Mouse (Mus musculus): ENCODE measurements around the gene Lce1i. TPM values are rescaled to one million over a fixed set of nuclear protein-coding genes. Genes with fewer than 3 reads are reported as not detected.

Gene Lce1i
- polyA plus RNA-seq, 1 experiment from 2014 or later, result not detected

DNA sequence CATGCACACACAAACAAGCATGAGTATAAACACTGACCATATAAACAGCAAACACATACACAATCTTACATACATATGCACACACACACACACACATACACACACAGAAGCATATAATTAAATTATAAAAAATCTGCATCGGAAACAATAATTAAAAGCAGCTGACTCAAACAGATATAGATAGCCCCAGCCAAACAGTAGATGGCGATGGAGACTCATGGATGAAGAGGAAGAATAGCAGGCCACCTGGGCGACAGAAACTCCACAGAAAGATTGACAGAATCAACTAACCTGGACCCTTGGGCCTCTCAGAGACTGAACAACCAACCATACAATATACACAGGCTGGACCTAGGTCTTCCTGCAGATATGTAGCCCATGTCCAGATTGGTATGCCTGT, 25.5 kb downstream of the Lce1i start:
- Histone ChIP-seq H3K4me1 (ENCODE audit: control insufficient read depth, insufficient read depth, low read length) (no peaks in the 10 kb centered on the region), H3K9ac (ENCODE audit: low read length) (no peak overlapping the region), H3K4me2 (ENCODE audit: low read depth, low read length) (no peak overlapping the region), H3K27me3 (ENCODE audit: control insufficient read depth, insufficient read depth, low read length) (no peaks in the 10 kb centered on the region), H3K36me3 (ENCODE audit: control insufficient read depth, insufficient read depth) (no peaks in the 10 kb centered on the region), H3K9me3 (replicated peaks; ENCODE audit: control insufficient read depth, low read length) (no peaks in the 10 kb centered on the region), H3K4me3 (ENCODE audit: low read length) (no peak overlapping the region), H3K27ac (ENCODE audit: low read length) (no peak overlapping the region)
- no peak for ATAC-seq (replicated peaks; ENCODE audit: extremely low read depth, insufficient read depth, low FRiP score)
- WGBS, result 34% methylated on average over 3 of the region's 3 CpGs

DNA sequence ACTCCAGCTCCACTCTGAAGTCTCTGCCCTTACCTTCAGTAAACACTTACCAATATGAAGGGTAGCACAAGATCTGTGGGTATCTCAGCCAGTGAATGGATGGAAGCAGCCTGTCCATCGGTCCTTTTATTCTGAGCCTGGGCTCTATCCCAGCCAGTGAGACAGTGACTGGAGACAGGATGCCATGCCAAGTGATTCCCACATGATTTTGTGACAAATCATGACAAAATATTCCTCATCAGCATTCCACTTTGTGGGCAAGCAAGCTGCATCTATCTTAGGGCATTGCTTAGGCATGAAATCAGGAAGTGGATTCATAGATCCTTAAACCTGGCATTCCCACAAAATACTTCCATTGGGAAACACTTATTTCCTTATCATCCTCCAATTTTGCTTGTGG, 26.5 kb downstream of the Lce1i start, which contains the start of gene Lce1g:
Lce1g (minus strand) TSS at position 101 of the 400 bp plus-strand sequence.
- no peaks in the 10 kb centered on the region for H3K4me1 ChIP-seq (ENCODE audit: control insufficient read depth, insufficient read depth, low read length)
- H3K27ac ChIP-seq (ENCODE audit: low read length), result no peak within 1 kb of the TSS
- no peak within 1 kb of the TSS for H3K9ac ChIP-seq (ENCODE audit: low read length)
- H3K4me2 ChIP-seq (ENCODE audit: low read depth, low read length), result no peak within 1 kb of the TSS
- no peak within 1 kb of the TSS for H3K4me3 ChIP-seq (ENCODE audit: low read length)
- ATAC-seq (replicated peaks; ENCODE audit: extremely low read depth, insufficient read depth, low FRiP score), result no peak
- no peaks in the 10 kb centered on the region for H3K9me3 ChIP-seq (replicated peaks; ENCODE audit: control insufficient read depth, low read length)
- H3K27me3 ChIP-seq (ENCODE audit: control insufficient read depth, insufficient read depth, low read length), result no peaks in the 10 kb centered on the region
- no peaks in the 10 kb centered on the region for H3K36me3 ChIP-seq (ENCODE audit: control insufficient read depth, insufficient read depth)
- 71% methylated on average over 1 of the region's 1 CpGs for WGBS

GRCm38 (mm10) chr3:92738996-92739395, 39.7 kb downstream of the Lce1i start, which contains the start of gene Gm38119:
TSS of gene Gm38119 (minus strand) at chr3:92739096.
- Histone ChIP-seq H3K36me3 (ENCODE audit: control insufficient read depth, insufficient read depth) (no peaks in the 10 kb centered on the region), H3K4me2 (ENCODE audit: low read depth, low read length) (no peak within 1 kb of the TSS), H3K27ac (ENCODE audit: low read length) (no peak within 1 kb of the TSS), H3K4me1 (ENCODE audit: control insufficient read depth, insufficient read depth, low read length) (no peaks in the 10 kb centered on the region), H3K27me3 (ENCODE audit: control insufficient read depth, insufficient read depth, low read length) (no peaks in the 10 kb centered on the region), H3K4me3 (ENCODE audit: low read length) (no peak within 1 kb of the TSS), H3K9me3 (replicated peaks; ENCODE audit: control insufficient read depth, low read length) (no peaks in the 10 kb centered on the region), H3K9ac (ENCODE audit: low read length) (no peak within 1 kb of the TSS)
- 63% methylated on average over 1 of the region's 1 CpGs for WGBS
- ATAC-seq (replicated peaks; ENCODE audit: extremely low read depth, insufficient read depth, low FRiP score), result no peak

Other genes starting within 250 kb of the Lce1i start
- not detected in 2 replicates for gene 2310046K23Rik, start 244.4 kb downstream of the Lce1i start, polyA plus RNA-seq (2015; fragmentation: Nextera tagmentation; extraction: Ambion mirVana)
- gene Ivl, start 205.2 kb downstream of the Lce1i start, polyA plus RNA-seq (2015; fragmentation: Nextera tagmentation; extraction: Ambion mirVana), result 0.14 TPM in 1 of 2 replicates, not detected in the other
- gene Smcp, start 189.9 kb downstream of the Lce1i start, polyA plus RNA-seq (2015; fragmentation: Nextera tagmentation; extraction: Ambion mirVana), result not detected in 2 replicates
- gene 2210017I01Rik, start 171.4 kb downstream of the Lce1i start, polyA plus RNA-seq (2015; fragmentation: Nextera tagmentation; extraction: Ambion mirVana), result not detected in 2 replicates
- not detected in 2 replicates for gene Lce6a, start 157.2 kb downstream of the Lce1i start, polyA plus RNA-seq (2015; fragmentation: Nextera tagmentation; extraction: Ambion mirVana)
- gene Lce1a1, start 130.6 kb downstream of the Lce1i start, polyA plus RNA-seq (2015; fragmentation: Nextera tagmentation; extraction: Ambion mirVana), result not detected in 2 replicates
- not detected in 2 replicates for gene Lce1b, start 122.0 kb downstream of the Lce1i start, polyA plus RNA-seq (2015; fragmentation: Nextera tagmentation; extraction: Ambion mirVana)
- gene Lce1a2, start 108.6 kb downstream of the Lce1i start, polyA plus RNA-seq (2015; fragmentation: Nextera tagmentation; extraction: Ambion mirVana), result not detected in 2 replicates
- not detected in 2 replicates for gene Lce1c, start 99.7 kb downstream of the Lce1i start, polyA plus RNA-seq (2015; fragmentation: Nextera tagmentation; extraction: Ambion mirVana)
- gene Lce1d, start 91.7 kb downstream of the Lce1i start, polyA plus RNA-seq (2015; fragmentation: Nextera tagmentation; extraction: Ambion mirVana), result not detected in 2 replicates
- not detected in 2 replicates for gene Lce1e, start 69.8 kb downstream of the Lce1i start, polyA plus RNA-seq (2015; fragmentation: Nextera tagmentation; extraction: Ambion mirVana)
- gene Lce1f, start 58.5 kb downstream of the Lce1i start, polyA plus RNA-seq (2015; fragmentation: Nextera tagmentation; extraction: Ambion mirVana), result not detected in 2 replicates
- not detected in 2 replicates for gene Gm38119, start 39.8 kb downstream of the Lce1i start, polyA plus RNA-seq (2015; fragmentation: Nextera tagmentation; extraction: Ambion mirVana)
- gene Lce1g, start 26.6 kb downstream of the Lce1i start, polyA plus RNA-seq (2015; fragmentation: Nextera tagmentation; extraction: Ambion mirVana), result 0.16 TPM in 1 of 2 replicates, not detected in the other
- not detected in 2 replicates for gene Lce1h, start 13.8 kb downstream of the Lce1i start, polyA plus RNA-seq (2015; fragmentation: Nextera tagmentation; extraction: Ambion mirVana)
- not detected in 2 replicates for gene Lce1j, start 11.6 kb upstream of the Lce1i start, polyA plus RNA-seq (2015; fragmentation: Nextera tagmentation; extraction: Ambion mirVana)
- gene Lce1k, start 29.0 kb upstream of the Lce1i start, polyA plus RNA-seq (2015; fragmentation: Nextera tagmentation; extraction: Ambion mirVana), result not detected in 2 replicates
- gene Kprp, start 48.3 kb upstream of the Lce1i start, polyA plus RNA-seq (2015; fragmentation: Nextera tagmentation; extraction: Ambion mirVana), result 0.08 TPM in 1 of 2 replicates, not detected in the other
- not detected in 2 replicates for gene Lce1l, start 72.4 kb upstream of the Lce1i start, polyA plus RNA-seq (2015; fragmentation: Nextera tagmentation; extraction: Ambion mirVana)
- not detected in 2 replicates for gene 2310050C09Rik, start 91.3 kb upstream of the Lce1i start, polyA plus RNA-seq (2015; fragmentation: Nextera tagmentation; extraction: Ambion mirVana)
- not detected in 2 replicates for gene Lce3a, start 147.3 kb upstream of the Lce1i start, polyA plus RNA-seq (2015; fragmentation: Nextera tagmentation; extraction: Ambion mirVana)
- gene Lce3b, start 154.1 kb upstream of the Lce1i start, polyA plus RNA-seq (2015; fragmentation: Nextera tagmentation; extraction: Ambion mirVana), result not detected in 2 replicates
- gene Lce3c, start 165.6 kb upstream of the Lce1i start, polyA plus RNA-seq (2015; fragmentation: Nextera tagmentation; extraction: Ambion mirVana), result not detected in 2 replicates
- gene Lce3d, start 178.5 kb upstream of the Lce1i start, polyA plus RNA-seq (2015; fragmentation: Nextera tagmentation; extraction: Ambion mirVana), result not detected in 2 replicates
- gene Lce3e, start 188.2 kb upstream of the Lce1i start, polyA plus RNA-seq (2015; fragmentation: Nextera tagmentation; extraction: Ambion mirVana), result not detected in 2 replicates
- gene Lce3f, start 213.3 kb upstream of the Lce1i start, polyA plus RNA-seq (2015; fragmentation: Nextera tagmentation; extraction: Ambion mirVana), result not detected in 2 replicates
- 0.28 TPM in 1 of 2 replicates, not detected in the other for gene Crct1, start 236.8 kb upstream of the Lce1i start, polyA plus RNA-seq (2015; fragmentation: Nextera tagmentation; extraction: Ambion mirVana)
- not detected in 2 replicates for gene Lce1m, start 240.2 kb upstream of the Lce1i start, polyA plus RNA-seq (2015; fragmentation: Nextera tagmentation; extraction: Ambion mirVana)

All from heart, embryonic 16.5 days (tissue).